Mouse (Mus musculus) left cerebral cortex, adult 6 months (tissue): ENCODE results near the gene Spats1. TPM values are rescaled to one million over a fixed set of nuclear protein-coding genes. Genes with fewer than 3 reads are reported as not detected.

Source experiments
- long read RNA-seq, 2 experiments: library from polyadenylated mRNA; unstranded; transcript quantifications; one replicate each; pipeline ENCODE4 v2.0.0; 2019 to 2020
- polyA plus RNA-seq: library from polyadenylated mRNA; unstranded; fragments of <200 nt; fragmentation: Nextera tagmentation; gene quantifications from 2 replicates; pipeline ENCODE4 v1.2.3, GENCODE M21; 2021

The Spats1 gene
- polyA plus RNA-seq, result 5.6 and 6.1 TPM in 2 replicates
- long read RNA-seq, experiment 1, partial matches to known transcripts, result 1 of 12 reads
- long read RNA-seq, experiment 1, other reads (novel, unspliced or antisense), result 10 of 12 reads
- long read RNA-seq, experiment 2, partial matches to known transcripts, result 3 of 12 reads
- long read RNA-seq, experiment 2, other reads (novel, unspliced or antisense), result 8 of 12 reads

DNA sequence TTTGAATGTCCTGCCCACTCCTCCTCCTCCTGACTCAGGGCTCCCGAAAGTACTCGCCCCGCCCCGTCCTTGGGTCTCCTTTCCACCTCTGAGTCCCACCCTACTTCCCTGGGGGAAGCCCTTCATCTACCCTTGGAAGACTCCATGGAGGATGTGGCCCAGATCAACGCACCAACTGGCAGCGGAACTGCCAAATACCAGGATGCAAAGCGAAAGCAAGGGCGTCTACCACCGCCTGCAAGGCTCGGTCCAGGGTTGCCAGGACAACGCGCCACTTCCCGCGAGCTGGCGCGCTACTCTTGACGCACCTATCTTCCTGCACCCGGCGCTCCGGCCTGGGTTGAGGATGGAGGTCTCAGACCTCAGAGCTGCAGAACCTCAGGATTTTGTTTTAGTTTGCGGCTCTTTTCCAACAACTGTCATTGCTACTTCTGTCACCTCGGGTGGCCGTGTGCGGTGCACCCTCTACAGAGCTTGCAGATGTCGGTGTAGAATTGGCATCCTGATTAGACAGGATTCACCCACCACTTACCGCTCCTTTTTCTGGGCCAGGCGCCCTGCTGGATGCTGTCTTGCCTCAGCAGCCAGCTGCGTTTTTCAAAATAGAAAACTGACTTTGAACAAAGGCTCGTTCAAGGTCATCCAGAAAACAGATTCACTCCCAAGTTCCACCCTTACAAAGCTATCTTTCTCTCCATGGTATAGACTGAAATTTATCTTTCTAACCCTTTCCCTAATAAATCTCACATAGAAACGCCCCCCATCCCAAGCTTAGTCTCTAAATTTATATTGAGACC lies at the start of gene Spats1:
Gene Spats1, minus strand, starts transcription at position 747 of the 797 bp plus-strand sequence.

DNA sequence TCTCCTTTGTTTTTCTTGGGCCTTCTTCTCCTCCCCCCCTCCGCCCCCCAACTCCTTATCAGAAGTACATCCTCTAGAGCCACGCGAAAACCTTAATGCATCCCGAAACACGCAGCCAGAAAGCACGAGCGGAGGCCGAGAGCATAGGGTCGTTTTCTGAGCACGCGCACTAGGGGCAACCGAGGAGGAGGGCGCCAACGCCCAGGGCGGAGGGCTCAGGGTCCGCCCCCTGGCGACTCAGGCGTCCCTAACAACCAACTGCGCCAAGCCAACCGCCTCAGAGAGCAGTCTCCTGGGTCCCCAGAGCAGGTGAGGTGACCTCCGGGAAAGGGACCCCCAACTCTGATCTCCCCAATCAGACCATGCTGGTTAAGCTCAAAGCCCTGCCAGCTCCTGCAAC lies 48.0 kb upstream of the Spats1 start, which contains the start of gene Tcte1:
Gene Tcte1, plus strand, starts transcription at position 172 of the 400 bp plus-strand sequence.

DNA sequence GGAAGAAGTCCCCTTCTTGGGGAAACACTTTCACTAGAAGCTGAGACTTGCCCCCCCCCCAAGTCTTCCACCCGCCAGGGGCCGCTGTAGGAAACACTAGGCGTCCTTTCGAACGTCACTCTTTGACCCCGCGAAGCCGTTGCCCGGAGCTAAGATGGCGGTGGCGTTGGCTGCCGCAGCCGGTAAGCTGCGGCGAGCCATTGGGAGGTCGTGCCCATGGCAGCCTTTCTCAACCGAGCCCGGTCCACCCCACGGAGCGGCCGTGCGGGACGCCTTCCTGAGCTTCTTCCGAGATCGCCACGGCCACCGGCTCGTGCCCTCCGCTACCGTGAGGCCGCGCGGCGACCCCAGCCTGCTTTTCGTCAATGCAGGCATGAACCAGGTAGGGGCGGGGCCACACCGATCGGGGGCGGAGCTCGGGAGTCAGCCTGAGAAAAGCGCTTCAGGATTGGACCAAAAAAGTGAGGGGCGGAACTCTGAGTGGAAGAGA lies 31.5 kb upstream of the Spats1 start, which contains the start of gene Aars2:
Gene Aars2, plus strand, starts transcription at position 142 of the 490 bp plus-strand sequence.

DNA sequence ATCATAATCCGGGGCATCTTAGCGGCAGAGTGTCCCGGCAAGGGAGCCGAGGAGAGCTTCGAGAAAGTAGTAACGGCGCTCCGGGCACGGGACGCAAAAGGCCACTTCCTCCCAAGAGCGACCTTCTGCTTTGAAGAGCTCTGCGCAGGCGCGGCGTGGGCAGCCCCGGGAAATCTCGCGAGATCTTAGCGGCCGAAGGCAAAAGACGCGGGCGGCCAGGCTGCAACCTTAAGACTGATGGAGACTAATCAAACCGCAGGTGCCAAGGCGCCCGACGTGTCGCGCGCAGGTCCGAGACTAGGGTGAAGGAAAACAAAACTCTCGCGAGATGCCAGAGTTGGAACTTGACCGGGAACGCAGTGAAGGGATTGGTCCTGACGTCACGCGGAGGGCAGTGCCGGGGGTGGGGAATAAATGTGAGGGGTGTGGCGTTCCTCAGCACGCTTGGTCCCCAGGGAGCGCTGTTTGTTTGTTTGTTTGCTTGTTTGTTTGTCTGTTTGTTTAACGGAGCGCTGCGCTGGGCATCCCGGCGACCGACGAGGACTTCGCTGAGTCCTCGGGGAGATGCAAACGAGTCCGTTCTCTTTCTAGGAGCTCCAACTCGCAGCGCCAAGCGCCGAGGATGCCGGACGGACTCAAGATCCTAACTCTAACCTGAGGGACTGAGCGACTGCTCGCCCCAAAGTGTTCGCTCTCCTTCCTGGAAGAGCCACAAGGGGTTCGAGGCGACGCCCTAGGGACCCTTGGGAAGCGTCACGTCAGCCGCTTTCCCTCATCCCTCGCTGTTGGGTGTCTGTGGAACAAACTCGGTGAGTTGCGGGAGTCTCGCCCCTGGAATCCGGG lies 41.6 kb downstream of the Spats1 start, which contains the start of gene Cdc5l:
Gene Cdc5l, minus strand, starts transcription at position 319 of the 843 bp plus-strand sequence.

Other genes starting within 250 kb of the Spats1 start
- 16.7 and 22.2 TPM in 2 replicates for gene Cdc5l, start 41.7 kb downstream of the Spats1 start, polyA plus RNA-seq
- gene Aars2, start 31.4 kb upstream of the Spats1 start, polyA plus RNA-seq, result 12.7 and 12.8 TPM in 2 replicates
- 6.8 and 8.7 TPM in 2 replicates for gene Tcte1, start 48.0 kb upstream of the Spats1 start, polyA plus RNA-seq
- gene Tmem151b, start 74.3 kb upstream of the Spats1 start, polyA plus RNA-seq, result 27.5 and 36.1 TPM in 2 replicates
- gene Nfkbie, start 80.3 kb upstream of the Spats1 start, polyA plus RNA-seq, result 1.2 and 1.3 TPM in 2 replicates
- gene Slc35b2, start 88.5 kb upstream of the Spats1 start, polyA plus RNA-seq, result 62.4 and 73.3 TPM in 2 replicates
- gene Hsp90ab1, start 97.9 kb upstream of the Spats1 start, polyA plus RNA-seq, result 2,554 and 3,060 TPM in 2 replicates
- 21.0 and 24.4 TPM in 2 replicates for gene Slc29a1, start 124.2 kb upstream of the Spats1 start, polyA plus RNA-seq
- gene Mymx, start 126.7 kb upstream of the Spats1 start, polyA plus RNA-seq, result not detected in 2 replicates
- gene Capn11, start 183.9 kb upstream of the Spats1 start, polyA plus RNA-seq, result 0.04 TPM in 1 of 2 replicates, not detected in the other
- gene Mrpl14, start 210.9 kb upstream of the Spats1 start, polyA plus RNA-seq, result 156 and 161 TPM in 2 replicates
- 58.3 and 80.9 TPM in 2 replicates for gene Tmem63b, start 211.5 kb upstream of the Spats1 start, polyA plus RNA-seq